Mouse (Mus musculus) cortical plate, adult 2 months (tissue): ENCODE measurements around the gene Slc12a9.

ENCODE experiments used
- CTCF ChIP-seq: fragments of 200-500 bp; IDR thresholded peaks from 2 replicates; pipeline ENCODE4 v1.5.1; 2011; ENCODE audit warnings: mild to moderate bottlenecking, control low read depth, low read length; ENCODE audit not compliant: insufficient read depth; ENCODE audit errors: extremely low read depth
- POLR2A ChIP-seq: fragments of 200-500 bp; IDR thresholded peaks from 2 replicates; pipeline ENCODE4 v1.6.1; 2011; ENCODE audit warnings: mild to moderate bottlenecking, low read length, control low read depth; ENCODE audit not compliant: insufficient read depth; ENCODE audit errors: extremely low read depth

GRCm38 (mm10) chr5:137377603-137378002 is 44.2 kb upstream of the Slc12a9 start:
- TF ChIP-seq CTCF, result no peak
- no peak for TF ChIP-seq POLR2A
